Mouse (Mus musculus) CD8-positive naive resting alpha-beta T cell, adult 2 months (primary cell): ENCODE results near the gene P2ry13.

ENCODE experiments used
- DNase-seq, 2 experiments: peaks; one replicate each; pipeline ENCODE4 v3.0.0; 2022; ENCODE audit warnings: low read depth in 2 of 2, low spot score in 2 of 2

The P2ry13 gene

DNA sequence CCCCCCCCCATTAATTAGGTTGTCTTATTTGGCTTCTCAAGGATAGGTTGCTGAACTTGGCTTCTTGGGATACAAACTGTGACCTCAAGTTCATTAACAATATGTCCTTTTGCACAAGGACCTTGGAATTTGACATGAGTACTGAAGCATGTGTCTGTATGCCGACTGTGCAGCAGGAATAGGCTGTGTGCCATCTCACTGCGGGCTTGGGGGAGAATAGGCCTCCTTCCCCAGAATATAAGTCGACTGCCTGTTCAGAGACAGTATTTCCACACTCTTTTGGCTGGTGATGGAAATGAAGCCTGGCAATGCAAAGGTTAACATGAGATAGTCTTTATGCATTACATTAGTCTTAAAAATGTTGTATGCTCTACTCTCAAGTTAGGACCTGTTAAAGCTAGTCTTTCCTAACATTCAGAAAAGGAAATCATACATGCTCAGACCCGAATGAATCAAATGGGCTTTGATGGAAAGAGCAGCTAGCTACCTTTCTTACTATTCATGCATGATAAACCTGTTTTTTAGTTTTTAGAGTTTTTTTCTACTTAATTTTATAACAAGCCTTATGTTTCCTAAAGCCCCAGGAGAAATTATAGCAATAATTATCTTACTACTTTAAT, 13.2 kb downstream of the P2ry13 start:
- no peak for DNase-seq

DNA sequence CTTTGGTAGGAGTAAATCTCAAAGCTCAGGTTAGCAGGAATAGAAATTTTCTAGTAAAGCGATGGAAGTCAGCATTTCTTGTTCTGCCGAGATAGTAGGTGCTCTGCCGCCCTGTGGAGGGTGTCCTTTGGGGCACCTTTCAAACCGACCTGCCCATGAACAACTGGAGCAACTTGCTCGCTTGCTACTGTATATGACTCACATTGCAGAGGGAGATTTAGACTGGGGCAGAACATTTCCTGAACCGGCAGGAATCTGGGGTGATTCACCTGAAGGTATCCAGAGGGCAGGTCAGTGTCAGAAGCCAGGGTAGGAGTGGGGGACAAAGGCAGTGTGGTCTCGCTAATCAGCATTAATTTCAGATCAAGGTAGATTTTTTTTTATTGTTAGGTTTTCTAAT, 15.7 kb downstream of the P2ry13 start, which contains the start of gene Gpr87:
Gene Gpr87 (minus strand): TSS at position 167 of the 400 bp plus-strand sequence.
- no peak for DNase-seq

DNA sequence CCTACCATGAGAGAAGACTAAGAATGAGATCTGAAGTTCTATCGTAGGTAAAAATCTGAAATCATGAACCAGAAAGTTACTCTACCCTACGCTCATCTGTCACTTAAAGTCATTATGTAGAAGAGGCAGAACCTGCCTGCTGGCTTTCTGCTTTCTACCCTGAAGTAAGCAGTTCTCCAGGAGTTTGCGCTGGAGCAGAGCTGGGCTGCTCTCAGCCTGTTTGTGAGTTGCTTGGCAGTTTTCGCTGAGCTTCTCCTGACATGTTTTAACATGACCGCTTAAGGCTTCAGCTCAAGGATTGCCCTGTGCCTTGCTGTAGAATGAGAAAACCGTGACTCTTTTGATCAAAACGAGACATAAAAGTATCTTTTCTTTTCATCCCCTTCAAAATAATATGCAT, 16.6 kb downstream of the P2ry13 start:
- no peak for DNase-seq

- DNase-seq = no peak
These were observed 19.0 kb downstream of the P2ry13 start for GRCm38 (mm10) chr3:59191674-59192073.

DNA sequence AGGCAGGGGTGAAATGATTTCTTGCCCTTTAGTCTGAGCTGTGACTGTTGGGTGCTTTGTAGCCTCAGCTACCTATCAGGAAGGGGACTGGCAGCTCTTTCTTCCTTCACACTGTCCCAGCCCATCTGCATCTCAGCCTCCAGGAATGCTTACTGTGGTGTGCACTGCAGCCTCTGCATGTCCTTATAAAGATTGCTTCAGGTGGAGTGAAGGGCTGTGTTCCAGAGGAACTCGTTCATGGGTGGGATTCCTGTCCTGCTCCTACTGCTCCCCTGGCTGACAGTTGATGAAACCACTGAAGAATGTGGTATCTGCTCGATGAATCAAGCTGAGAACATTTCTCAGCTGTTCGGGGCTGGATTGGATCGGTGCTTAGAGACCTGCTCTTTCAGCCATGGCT, 23.3 kb downstream of the P2ry13 start:
- no peak for DNase-seq

GRCm38 (mm10) chr3:59185662-59186061, 25.0 kb downstream of the P2ry13 start:
- no peak for DNase-seq

DNA sequence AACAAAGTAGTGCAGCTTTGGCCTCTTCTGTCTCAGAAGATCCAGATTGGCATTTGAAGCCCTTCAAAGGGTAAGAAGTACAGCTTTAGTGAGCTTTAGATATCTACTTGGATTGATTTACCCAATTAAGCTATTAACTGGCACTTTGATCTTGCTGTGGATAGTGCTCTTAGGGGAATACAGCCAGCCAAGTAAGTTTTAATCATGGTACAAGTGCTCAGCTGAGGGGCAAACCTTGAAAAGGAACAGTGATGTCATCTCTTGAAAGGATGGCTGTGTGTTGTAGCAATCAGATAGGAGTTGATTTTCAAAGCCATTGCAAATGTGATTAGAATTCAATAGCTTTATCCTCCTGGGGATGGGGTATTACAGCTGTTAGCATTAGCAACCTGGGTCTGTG, 28.6 kb downstream of the P2ry13 start:
- no peak for DNase-seq

DNA sequence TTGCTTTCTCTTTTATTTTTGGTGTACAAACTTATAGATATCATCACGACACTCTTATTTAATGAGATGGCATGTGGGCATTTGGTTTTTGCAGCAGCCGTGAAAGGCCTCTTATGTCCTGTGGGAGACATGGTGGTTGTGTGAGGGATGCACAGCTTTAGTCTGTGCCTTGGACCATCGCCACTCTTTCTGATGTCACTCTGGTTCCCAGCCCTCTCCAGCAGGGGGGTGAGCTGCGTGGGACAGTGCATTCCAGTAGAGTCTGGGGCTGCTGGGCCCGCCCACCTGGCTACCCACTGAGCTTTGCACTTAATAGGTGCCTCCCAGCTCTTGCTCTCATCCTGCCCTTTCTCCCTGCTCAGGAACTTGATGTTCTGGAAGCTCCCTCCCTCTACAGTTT, 29.5 kb downstream of the P2ry13 start:
- DNase-seq = no peak

GRCm38 (mm10) chr3:59176871-59177270, 33.8 kb downstream of the P2ry13 start:
- DNase-seq = no peak

DNA sequence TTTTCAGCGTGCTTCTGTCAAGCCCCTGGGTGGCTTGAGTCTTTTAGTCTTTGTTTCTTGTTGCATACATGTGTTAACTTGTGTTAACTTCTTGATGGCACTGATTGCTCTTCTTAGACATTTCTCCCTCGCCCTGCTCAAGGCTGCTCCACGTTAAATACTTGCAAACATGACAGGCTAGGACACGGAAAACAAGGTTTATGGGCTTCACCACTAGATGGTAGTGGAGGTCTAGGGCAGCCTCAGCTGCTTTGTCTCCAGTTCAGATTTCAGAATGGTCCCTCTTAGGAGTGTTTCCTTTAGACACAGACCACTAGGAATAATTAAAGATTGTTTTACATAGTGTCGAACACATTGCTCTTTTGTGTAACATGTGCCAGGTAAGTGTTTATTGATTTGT, 35.4 kb downstream of the P2ry13 start:
- DNase-seq = peak; percentile 13 to 36

DNA sequence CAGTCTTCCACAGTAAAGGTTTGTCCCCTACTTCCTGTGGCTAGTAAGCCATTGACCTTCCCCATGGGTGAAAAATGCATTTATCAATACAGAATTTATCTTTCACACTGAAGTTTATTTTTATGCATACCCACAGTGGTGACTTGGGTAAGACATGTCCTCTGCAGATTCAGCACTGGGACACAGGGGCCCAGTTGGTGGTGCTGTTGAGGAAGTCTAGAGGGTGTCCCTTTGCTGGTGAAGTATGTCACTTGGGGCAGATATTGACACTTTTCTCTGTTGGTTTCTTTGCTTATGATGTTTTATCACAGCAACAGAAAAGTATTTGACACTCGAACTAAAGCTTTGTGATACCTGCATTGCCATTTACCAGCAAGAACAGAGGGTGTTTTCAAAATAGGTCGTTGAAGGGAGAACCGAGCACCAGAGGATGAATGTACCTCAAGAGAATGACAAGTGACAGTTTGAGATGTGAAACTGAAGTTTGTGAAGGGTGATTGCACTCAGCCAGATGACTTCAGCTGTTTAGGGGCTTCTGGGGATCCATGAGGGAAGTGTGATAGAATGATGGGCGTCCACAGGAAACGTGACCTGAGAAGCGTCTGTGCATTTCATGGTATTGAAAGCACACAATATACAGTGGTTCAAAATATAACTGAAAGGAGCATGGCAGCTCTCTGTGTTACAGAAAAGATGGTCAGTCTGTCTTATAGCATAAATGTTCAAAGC, 36.1 kb downstream of the P2ry13 start:
- DNase-seq = no peak

- DNase-seq = no peak
These were observed 40.6 kb downstream of the P2ry13 start for GRCm38 (mm10) chr3:59169921-59170627.

DNA sequence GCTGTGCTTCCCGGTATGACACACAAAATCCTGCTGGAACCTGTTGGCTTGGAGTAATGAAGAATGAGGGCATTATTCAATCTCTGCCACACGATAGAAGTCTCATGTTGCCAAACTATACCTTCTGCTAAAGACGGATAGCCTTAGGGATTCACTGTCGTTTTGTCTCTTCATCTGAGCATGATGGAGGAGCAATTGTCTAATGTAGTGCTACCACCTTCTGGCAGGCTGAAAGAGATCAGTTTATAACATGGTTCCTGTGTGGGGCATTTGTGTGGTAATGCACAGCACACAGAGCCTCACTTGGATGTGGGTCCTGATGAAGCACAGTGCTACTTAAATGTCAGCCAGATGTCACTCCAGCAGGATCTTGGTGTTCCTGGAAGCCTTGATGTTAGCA, 41.5 kb downstream of the P2ry13 start:
- no peak for DNase-seq

DNA sequence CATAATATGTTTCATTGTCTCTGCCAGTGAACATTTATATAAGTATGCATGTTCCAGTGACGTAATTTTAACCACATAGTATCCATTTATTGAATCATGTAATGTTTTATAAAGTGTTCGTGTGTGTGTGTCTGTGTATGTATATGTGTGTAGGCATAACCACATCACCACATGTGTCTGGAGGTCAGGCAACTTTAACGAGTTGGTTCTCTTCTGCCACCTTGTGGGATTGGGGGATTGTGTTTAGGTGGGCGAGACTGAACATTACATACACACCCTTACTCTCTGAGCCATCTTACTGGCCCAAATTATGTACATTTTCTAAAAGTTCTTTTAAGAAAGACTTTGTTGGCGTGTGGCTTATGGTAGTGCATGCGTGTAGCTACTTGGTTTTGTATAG, 42.2 kb downstream of the P2ry13 start:
- DNase-seq = no peak

DNA sequence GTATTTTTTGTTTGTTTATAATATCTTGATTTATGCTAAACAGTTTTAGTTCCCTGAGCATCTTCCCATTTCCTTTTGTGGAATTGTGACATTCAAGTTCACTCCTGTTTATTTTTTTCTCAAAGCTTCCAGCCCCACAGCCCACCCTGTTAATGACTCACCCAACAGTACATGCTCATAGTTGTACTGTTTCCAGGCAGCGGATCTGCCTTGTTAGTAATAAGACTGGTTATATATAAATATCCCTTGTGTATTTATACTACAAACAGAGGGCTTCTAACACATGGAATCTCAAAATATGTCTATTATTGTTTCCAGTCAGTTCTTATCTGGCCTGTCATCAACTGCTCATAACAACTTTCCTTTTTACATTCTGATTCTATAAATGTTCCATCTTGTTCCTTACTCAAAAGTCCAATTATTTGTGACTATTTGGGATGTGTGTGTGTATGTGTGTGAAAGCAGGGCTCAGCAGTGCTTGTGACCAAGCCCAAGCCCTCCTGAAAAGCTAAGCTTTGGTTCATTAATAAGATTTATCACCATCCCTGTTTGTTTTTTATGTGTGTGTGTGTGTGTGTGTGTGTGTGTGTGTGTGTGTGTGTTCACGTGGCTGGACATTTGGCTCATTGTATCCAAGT, 43.1 kb downstream of the P2ry13 start:
- no peak for DNase-seq

DNA sequence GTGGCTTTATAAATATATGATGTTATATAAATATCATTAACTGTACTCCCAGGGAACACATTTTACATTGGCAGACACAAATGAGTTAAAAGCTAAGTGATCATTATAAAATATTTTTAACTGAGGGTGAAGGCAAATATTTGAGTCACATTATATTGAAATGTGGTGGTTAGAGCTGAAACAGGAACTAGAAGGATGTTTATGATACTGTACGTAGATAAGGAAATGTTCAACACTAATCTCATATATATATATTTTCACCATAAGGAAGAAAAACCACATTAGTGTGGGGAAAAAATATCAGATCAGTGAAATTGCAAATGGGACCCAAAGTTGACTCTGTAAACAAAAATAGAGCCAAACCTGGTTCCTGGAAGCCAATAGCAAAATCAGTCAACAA, 50.2 kb downstream of the P2ry13 start:
- no peak for DNase-seq
